Mouse (Mus musculus) layer of hippocampus, adult 6 months (tissue): ENCODE results near the gene Olfr32. TPM values are rescaled to one million over a fixed set of nuclear protein-coding genes. Genes with fewer than 3 reads are reported as not detected.

Experiments
- long read RNA-seq, 2 experiments: library from polyadenylated mRNA; unstranded; transcript quantifications; one replicate each; pipeline ENCODE4 v2.0.0; 2019 to 2020
- polyA plus RNA-seq: library from polyadenylated mRNA; unstranded; fragments of <200 nt; fragmentation: Nextera tagmentation; gene quantifications from 2 replicates; pipeline ENCODE4 v1.2.3, GENCODE M21; 2021

Gene Olfr32
- polyA plus RNA-seq, result not detected in 2 replicates
- long read RNA-seq, experiment 1, result 0 reads
- long read RNA-seq, experiment 2, result 0 reads

GRCm38 (mm10) chr2:90142196-90142595, at the start of gene Olfr32:
TSS of gene Olfr32 (minus strand) at chr2:90142296.

DNA sequence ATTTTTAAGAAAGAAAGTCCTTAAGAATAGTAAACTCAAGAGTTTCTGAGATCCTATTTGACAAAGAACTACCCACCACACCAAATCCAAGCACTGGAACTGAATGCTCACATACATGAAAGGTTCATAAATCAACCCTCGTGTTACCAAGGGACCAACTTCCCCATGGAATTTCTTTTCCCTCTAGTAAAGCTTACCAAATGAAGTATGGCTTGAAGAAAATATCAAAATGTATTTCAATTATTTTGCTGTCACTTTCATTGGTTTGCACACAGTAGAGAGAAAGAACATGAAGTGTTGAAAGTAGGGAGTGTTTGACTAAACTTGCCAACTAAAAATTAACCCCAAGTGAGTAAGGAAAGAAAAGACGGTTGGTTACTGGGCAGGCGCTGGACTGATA, 10.9 kb upstream of the Olfr32 start, which contains the start of gene Olfr1270:
Gene Olfr1270, minus strand, starts transcription at position 101 of the 400 bp plus-strand sequence.

DNA sequence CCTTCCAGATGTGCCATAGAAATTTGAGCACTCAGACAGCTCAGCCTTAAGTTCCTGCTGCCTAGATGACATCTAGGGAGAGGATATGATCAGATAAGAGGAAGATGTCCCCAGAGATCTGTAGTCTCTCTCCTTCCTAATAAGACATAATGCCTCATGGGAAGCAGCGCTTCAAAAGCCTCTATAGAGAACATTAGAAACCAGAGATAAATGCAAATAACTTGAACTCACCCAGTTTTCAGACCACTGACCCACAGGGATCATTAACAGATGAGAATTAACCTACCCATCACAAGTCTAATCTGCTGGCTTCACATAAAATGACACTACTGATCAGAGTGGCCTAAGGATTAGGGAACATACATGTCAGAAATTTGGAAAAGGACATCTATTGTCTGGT, 20.8 kb downstream of the Olfr32 start, which contains the start of gene Olfr1269:
Gene Olfr1269, minus strand, starts transcription at position 101 of the 400 bp plus-strand sequence.

Other genes with a start within 250 kb of the Olfr32 start
- not detected in 2 replicates for gene Olfr1258, start 215.0 kb downstream of the Olfr32 start, polyA plus RNA-seq
- not detected in 2 replicates for gene Olfr1259, start 193.6 kb downstream of the Olfr32 start, polyA plus RNA-seq
- not detected in 2 replicates for gene Olfr1260, start 168.0 kb downstream of the Olfr32 start, polyA plus RNA-seq
- gene Olfr1261, start 151.1 kb downstream of the Olfr32 start, polyA plus RNA-seq, result not detected in 2 replicates
- gene Olfr1262, start 142.2 kb downstream of the Olfr32 start, polyA plus RNA-seq, result not detected in 2 replicates
- not detected in 2 replicates for gene Olfr1263, start 130.2 kb downstream of the Olfr32 start, polyA plus RNA-seq
- gene Olfr1264, start 116.7 kb downstream of the Olfr32 start, polyA plus RNA-seq, result not detected in 2 replicates
- not detected in 2 replicates for gene Olfr1265, start 107.0 kb downstream of the Olfr32 start, polyA plus RNA-seq
- not detected in 2 replicates for gene Olfr140, start 78.7 kb downstream of the Olfr32 start, polyA plus RNA-seq
- gene Olfr1269, start 20.9 kb downstream of the Olfr32 start, polyA plus RNA-seq, result not detected in 2 replicates
- not detected in 2 replicates for gene Olfr1270, start 10.8 kb upstream of the Olfr32 start, polyA plus RNA-seq
- gene Olfr1506, start 82.2 kb upstream of the Olfr32 start, polyA plus RNA-seq, result not detected in 2 replicates
- gene Olfr142, start 115.3 kb upstream of the Olfr32 start, polyA plus RNA-seq, result not detected in 2 replicates
- gene Olfr1271, start 128.7 kb upstream of the Olfr32 start, polyA plus RNA-seq, result not detected in 2 replicates
- not detected in 2 replicates for gene Olfr1272, start 150.5 kb upstream of the Olfr32 start, polyA plus RNA-seq
- gene Gm13769, start 179.9 kb upstream of the Olfr32 start, polyA plus RNA-seq, result not detected in 2 replicates